Mouse (Mus musculus) kidney, embryonic 14.5 days (tissue): ENCODE results near the gene Ppm1l. TPM values are rescaled to one million over a fixed set of nuclear protein-coding genes. Genes with fewer than 3 reads are reported as not detected.

Experiments
- ATAC-seq: fragments of 200-750 bp; cut with Nextera tagmentation; 2 replicates; pipeline ENCODE4 v1.8.0; 2017; ENCODE audit warnings: moderate number of reproducible peaks, mild to moderate bottlenecking, moderate TSS enrichment, moderate library complexity; ENCODE audit not compliant: low FRiP score, low TSS enrichment
- H3K27ac ChIP-seq: fragments of 300-500 bp; sonication (generic); 2 replicates; pipeline ENCODE4 v1.5.1; 2014; ENCODE audit warnings: low read depth, mild to moderate bottlenecking, low read length, moderate library complexity, mixed read lengths
- H3K27me3 ChIP-seq: fragments of 300-500 bp; sonication (generic); 2 replicates; pipeline ENCODE4 v1.6.1; 2014; ENCODE audit warnings: mild to moderate bottlenecking, low read length; ENCODE audit not compliant: control insufficient read depth, insufficient read depth
- H3K36me3 ChIP-seq: fragments of 300-500 bp; sonication (generic); 2 replicates; pipeline ENCODE4 v1.6.1; 2014; ENCODE audit warnings: low read length, mixed read lengths; ENCODE audit not compliant: control insufficient read depth, insufficient read depth
- H3K4me1 ChIP-seq: fragments of 300-500 bp; sonication (generic); 2 replicates; pipeline ENCODE4 v1.6.1; 2014; ENCODE audit warnings: low read length, mixed read lengths; ENCODE audit not compliant: control insufficient read depth, insufficient read depth
- H3K4me2 ChIP-seq: fragments of 300-500 bp; sonication (generic); replicated peaks from 2 replicates; pipeline ENCODE4 v1.6.1; 2014; ENCODE audit warnings: low read depth, mild to moderate bottlenecking, low read length
- H3K4me3 ChIP-seq: fragments of 300-500 bp; sonication (generic); 2 replicates; pipeline ENCODE4 v1.5.1; 2014; ENCODE audit warnings: mild to moderate bottlenecking, low read length
- H3K9ac ChIP-seq: fragments of 300-500 bp; sonication (generic); 2 replicates; pipeline ENCODE4 v1.6.1; 2014; ENCODE audit warnings: low read depth, mild to moderate bottlenecking, low read length, moderate library complexity
- H3K9me3 ChIP-seq: fragments of 300-500 bp; sonication (generic); 2 replicates; pipeline ENCODE4 v1.6.1; 2016; ENCODE audit warnings: low read length; ENCODE audit not compliant: control insufficient read depth
- WGBS: fragments of 180-500 bp; shearing (Covaris S2); extraction: QIAGEN DNeasy Blood & Tissue Kit; methylation state at CpG from one replicate; pipeline ENCODE4 v1.1.7; 2014; 5-methylcytosine and 5-hydroxymethylcytosine counted together
- polyA plus RNA-seq: library from polyadenylated mRNA; unstranded; fragments of >200 nt; fragmentation: Nextera tagmentation; extraction: Ambion mirVana; gene quantifications from 2 replicates; pipeline ENCODE4 v1.2.1, GENCODE M21; 2014

Gene Ppm1l
- polyA plus RNA-seq, 1 experiment from 2014 or later, result 6.7 TPM

- no peaks in the 10 kb centered on the region for H3K4me1 ChIP-seq
- WGBS, result 87% methylated on average over 10 of the region's 10 CpGs
- H3K4me2 ChIP-seq, result no peak overlapping the region
- H3K9ac ChIP-seq, result no peak overlapping the region
- no peak for ATAC-seq
- no peak overlapping the region for H3K4me3 ChIP-seq
- no peaks in the 10 kb centered on the region for H3K9me3 ChIP-seq
- H3K36me3 ChIP-seq, result no peaks in the 10 kb centered on the region
- no peak overlapping the region for H3K27ac ChIP-seq
- no peaks in the 10 kb centered on the region for H3K27me3 ChIP-seq
Observed at GRCm38 (mm10) chr3:69535486-69535885, 218.8 kb downstream of the Ppm1l start.

DNA sequence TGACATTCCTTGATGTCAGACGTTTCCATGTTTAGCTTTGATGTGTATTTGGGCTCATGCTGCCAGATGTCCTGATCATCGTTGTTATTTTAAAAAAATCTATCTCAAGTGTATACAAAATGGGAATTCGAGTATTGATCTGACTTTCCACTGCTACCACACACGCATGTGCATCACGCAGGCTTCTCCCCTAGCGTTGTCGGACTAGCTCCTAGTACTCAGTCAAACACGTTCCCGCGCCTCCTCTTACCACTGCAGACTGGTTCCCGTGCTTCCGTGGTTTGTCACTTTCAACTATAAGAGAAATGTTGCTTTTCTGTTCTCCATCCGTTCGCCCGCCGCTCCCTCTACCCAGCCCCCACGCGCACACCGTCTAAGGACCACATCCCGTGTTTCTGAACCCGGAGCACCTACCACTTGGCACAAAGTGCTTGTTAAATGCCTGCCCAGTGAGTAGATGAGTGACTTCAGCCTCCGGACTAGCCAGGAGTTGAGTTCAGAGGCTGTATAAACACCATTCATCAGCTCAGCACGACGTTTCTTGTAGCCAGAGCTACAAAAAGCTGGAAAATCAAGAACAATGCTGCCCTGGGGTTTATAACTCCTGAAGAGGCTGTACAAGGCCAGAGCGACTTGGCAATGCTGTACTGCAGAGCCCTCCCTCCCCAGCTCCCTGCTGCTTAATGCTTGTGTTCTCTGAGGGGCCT, 219.4 kb downstream of the Ppm1l start:
- Histone ChIP-seq H3K4me2 (no peak overlapping the region), H3K27me3 (no peaks in the 10 kb centered on the region), H3K4me1 (no peaks in the 10 kb centered on the region), H3K27ac (no peak overlapping the region), H3K9ac (no peak overlapping the region), H3K36me3 (no peaks in the 10 kb centered on the region), H3K4me3 (no peak overlapping the region), H3K9me3 (no peaks in the 10 kb centered on the region)
- peak; percentile 53; the same call in 1 of the 2 replicates for ATAC-seq
- WGBS, result 53% methylated on average over 25 of the region's 25 CpGs

DNA sequence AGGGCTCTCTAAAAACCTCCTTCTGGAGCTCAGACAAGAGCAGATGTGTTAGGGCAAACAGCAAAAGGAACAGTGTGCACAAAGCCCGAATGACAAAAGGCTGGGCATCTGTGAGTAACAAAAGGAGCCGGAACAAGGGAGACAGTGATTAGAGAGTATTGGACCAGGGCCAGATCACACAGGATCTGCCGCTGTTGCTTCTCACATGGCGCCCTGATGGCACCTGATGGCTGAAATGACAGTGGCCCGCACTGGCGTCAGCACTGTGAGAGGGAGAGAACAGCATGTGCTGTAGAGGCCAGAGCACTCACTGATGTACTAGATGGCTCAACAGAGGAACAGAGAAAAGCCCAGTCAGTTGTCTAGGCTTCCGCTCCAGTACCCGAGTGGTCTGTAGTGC, 226.3 kb downstream of the Ppm1l start:
- ATAC-seq, result no peak
- H3K27ac ChIP-seq, result no peak overlapping the region
- H3K9me3 ChIP-seq, result no peaks in the 10 kb centered on the region
- no peak overlapping the region for H3K4me3 ChIP-seq
- H3K27me3 ChIP-seq, result no peaks in the 10 kb centered on the region
- no peak overlapping the region for H3K9ac ChIP-seq
- H3K4me1 ChIP-seq, result no peaks in the 10 kb centered on the region
- no peak overlapping the region for H3K4me2 ChIP-seq
- WGBS, result 84% methylated on average over 8 of the region's 8 CpGs
- H3K36me3 ChIP-seq, result no peaks in the 10 kb centered on the region

DNA sequence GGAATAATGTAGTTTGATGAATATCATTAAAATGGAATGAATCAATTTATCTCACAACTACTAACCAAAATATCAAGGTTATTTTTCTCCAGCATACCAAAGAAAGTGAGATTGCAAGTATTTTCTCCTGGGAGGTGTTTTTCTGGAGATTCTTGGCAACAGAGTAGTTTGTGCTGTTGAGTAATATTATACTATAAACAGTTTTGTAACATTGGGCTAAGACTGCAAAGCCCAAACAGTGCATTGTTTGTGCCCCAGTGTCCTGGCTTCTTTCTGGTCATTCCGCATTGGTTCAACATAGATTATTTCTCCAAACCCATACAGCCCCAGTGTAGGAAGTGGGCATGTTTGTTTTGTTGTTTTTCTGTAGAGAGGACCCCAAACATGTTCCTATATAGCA, 227.1 kb downstream of the Ppm1l start:
- Histone ChIP-seq H3K4me1 (no peaks in the 10 kb centered on the region), H3K9ac (no peak overlapping the region), H3K27me3 (no peaks in the 10 kb centered on the region), H3K36me3 (no peaks in the 10 kb centered on the region), H3K4me2 (no peak overlapping the region), H3K4me3 (no peak overlapping the region), H3K9me3 (no peaks in the 10 kb centered on the region), H3K27ac (no peak overlapping the region)
- no peak for ATAC-seq
- WGBS, result 92% methylated on average over 1 of the region's 1 CpGs

- 85% methylated on average over 5 of the region's 5 CpGs for WGBS
- Histone ChIP-seq H3K4me2 (no peak overlapping the region), H3K9me3 (no peaks in the 10 kb centered on the region), H3K27me3 (no peaks in the 10 kb centered on the region), H3K36me3 (no peaks in the 10 kb centered on the region), H3K27ac (no peak overlapping the region), H3K4me3 (no peak overlapping the region), H3K4me1 (no peaks in the 10 kb centered on the region), H3K9ac (no peak overlapping the region)
- no peak for ATAC-seq
Observed at GRCm38 (mm10) chr3:69545017-69545416, 228.4 kb downstream of the Ppm1l start.

- Histone ChIP-seq H3K9ac (no peak overlapping the region), H3K27ac (no peak overlapping the region), H3K4me2 (no peak overlapping the region), H3K27me3 (no peaks in the 10 kb centered on the region), H3K9me3 (no peaks in the 10 kb centered on the region), H3K4me3 (no peak overlapping the region), H3K36me3 (no peaks in the 10 kb centered on the region), H3K4me1 (no peaks in the 10 kb centered on the region)
- 80% methylated on average over 22 of the region's 22 CpGs for WGBS
- ATAC-seq, result no peak
Observed at GRCm38 (mm10) chr3:69548704-69549455, 232.2 kb downstream of the Ppm1l start.

- Histone ChIP-seq H3K27me3 (no peaks in the 10 kb centered on the region), H3K9ac (no peak overlapping the region), H3K4me3 (no peak overlapping the region), H3K36me3 (no peaks in the 10 kb centered on the region), H3K9me3 (no peaks in the 10 kb centered on the region), H3K4me1 (no peaks in the 10 kb centered on the region), H3K4me2 (no peak overlapping the region), H3K27ac (no peak overlapping the region)
- 82% methylated on average over 4 of the region's 4 CpGs for WGBS
- no peak for ATAC-seq
Observed at GRCm38 (mm10) chr3:69549602-69550001, 232.9 kb downstream of the Ppm1l start.

- ATAC-seq, result no peak
- 83% methylated on average over 6 of the region's 6 CpGs for WGBS
- H3K4me3 ChIP-seq, result no peak overlapping the region
Observed at GRCm38 (mm10) chr3:69555511-69555910, 238.8 kb downstream of the Ppm1l start.

GRCm38 (mm10) chr3:69556092-69556778, 239.6 kb downstream of the Ppm1l start:
- no peaks in the 10 kb centered on the region for H3K9me3 ChIP-seq
- no peak overlapping the region for H3K27ac ChIP-seq
- no peak for ATAC-seq
- H3K4me3 ChIP-seq, result no peak overlapping the region
- H3K4me1 ChIP-seq, result 0 out of 2 replicates have a peak, but pooled peaks cover 11% of the 10 kb centered on the region
- no peaks in the 10 kb centered on the region for H3K27me3 ChIP-seq
- H3K4me2 ChIP-seq, result no peak overlapping the region
- H3K9ac ChIP-seq, result no peak overlapping the region
- 79% methylated on average over 12 of the region's 12 CpGs for WGBS
- H3K36me3 ChIP-seq, result no peaks in the 10 kb centered on the region

More at GRCm38 (mm10) chr3:69555511-69555910, 238.8 kb downstream of the Ppm1l start:
- no peaks in the 10 kb centered on the region for H3K36me3 ChIP-seq
- no peaks in the 10 kb centered on the region for H3K9me3 ChIP-seq
- no peak overlapping the region for H3K27ac ChIP-seq
- H3K9ac ChIP-seq, result no peak overlapping the region
- 0 out of 2 replicates have a peak, but pooled peaks cover 11% of the 10 kb centered on the region for H3K4me1 ChIP-seq
- H3K4me2 ChIP-seq, result no peak overlapping the region
- H3K27me3 ChIP-seq, result no peaks in the 10 kb centered on the region
